Mouse (Mus musculus) stomach, adult 2 months (tissue): Measurements from ENCODE around the gene Camsap2. TPM values are rescaled to one million over a fixed set of nuclear protein-coding genes. Genes with fewer than 3 reads are reported as not detected.

Source experiments
- polyA plus RNA-seq: library from polyadenylated mRNA; depleted of rRNA; stranded (reverse); fragments of >200 nt; gene quantifications from 2 replicates; pipeline ENCODE4 v1.2.3, GENCODE M21; 2012; rRNA removed

Gene Camsap2
- 3.8 and 5.4 TPM in 2 replicates for polyA plus RNA-seq

DNA sequence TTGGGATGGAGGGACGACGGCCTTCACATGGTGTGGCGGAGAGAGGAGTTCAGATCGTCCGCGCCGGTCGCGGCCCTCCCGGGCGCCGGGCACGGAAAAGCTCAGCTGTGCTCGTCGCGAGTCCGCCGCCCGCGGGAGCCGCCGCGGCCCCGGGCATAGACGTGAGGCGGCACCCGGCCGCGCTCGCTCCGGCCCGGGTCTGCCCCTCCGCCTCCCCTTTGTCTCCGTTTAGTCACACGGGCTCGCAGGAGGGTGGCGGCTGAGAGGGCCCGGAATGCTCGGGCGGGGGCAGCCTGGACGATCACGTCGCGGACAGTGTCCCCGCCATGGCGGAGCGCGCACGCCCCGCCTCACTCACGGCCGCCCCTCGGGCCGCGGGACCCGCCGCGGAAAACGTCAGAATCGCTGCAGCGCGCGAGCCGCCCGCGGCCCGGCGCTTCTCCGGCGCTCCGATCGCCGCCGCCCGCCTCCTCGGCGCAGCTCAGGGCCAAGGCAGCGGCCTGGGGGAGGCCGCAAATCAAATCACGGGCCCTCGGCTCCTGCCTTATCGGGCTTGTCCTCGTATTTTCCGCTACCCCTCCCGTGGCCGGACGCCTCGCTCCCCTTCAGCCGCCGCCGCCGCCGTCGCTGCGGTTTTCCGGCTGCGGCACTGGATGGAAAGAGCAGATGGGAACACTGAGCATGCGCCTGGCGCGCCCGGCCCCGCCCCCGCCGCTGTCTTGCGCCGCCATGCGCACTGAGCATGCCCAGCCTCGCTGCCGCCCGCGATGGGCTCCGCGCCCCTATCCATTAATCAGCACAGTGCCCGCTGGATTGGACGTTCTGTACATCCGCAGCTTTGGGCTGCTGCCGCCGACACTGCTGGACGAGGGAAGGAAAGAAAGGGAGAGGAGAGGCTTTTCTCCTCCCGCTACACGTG, at the start of gene Camsap2:
Camsap2 (minus strand) TSS at position 651 of the 919 bp plus-strand sequence.

DNA sequence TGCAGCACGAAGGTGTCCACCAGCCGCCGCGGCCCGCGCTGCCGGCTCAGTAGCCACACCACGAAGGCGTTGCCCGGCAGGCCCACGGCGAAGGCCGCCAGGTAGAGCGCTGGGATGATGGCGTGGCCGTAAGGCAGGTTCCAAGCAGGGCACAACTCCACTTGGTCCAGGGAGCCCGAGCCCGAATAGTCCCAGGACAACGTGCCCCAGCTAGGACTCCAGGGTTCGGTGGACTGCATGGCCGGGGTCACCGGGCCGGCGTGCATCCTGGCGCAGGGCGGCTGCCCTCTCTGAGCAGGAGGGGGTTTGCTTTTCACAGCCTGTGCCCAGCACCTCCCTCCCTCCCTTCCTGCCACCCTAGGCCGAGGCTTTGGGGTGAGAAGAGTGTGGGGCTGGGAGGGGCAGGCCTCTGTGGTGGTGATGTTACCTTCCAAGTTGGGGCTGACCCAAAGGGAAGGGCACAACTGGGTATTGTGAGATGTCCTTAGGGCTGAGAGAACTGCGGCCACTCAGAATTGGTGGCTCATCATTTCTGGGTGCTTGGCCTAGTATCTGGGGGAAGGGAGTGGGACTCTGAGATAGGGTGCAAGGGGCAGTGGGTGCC, 85.2 kb downstream of the Camsap2 start, which contains the start of gene Gpr25:
Gpr25 (minus strand) TSS at position 239 of the 604 bp plus-strand sequence.

DNA sequence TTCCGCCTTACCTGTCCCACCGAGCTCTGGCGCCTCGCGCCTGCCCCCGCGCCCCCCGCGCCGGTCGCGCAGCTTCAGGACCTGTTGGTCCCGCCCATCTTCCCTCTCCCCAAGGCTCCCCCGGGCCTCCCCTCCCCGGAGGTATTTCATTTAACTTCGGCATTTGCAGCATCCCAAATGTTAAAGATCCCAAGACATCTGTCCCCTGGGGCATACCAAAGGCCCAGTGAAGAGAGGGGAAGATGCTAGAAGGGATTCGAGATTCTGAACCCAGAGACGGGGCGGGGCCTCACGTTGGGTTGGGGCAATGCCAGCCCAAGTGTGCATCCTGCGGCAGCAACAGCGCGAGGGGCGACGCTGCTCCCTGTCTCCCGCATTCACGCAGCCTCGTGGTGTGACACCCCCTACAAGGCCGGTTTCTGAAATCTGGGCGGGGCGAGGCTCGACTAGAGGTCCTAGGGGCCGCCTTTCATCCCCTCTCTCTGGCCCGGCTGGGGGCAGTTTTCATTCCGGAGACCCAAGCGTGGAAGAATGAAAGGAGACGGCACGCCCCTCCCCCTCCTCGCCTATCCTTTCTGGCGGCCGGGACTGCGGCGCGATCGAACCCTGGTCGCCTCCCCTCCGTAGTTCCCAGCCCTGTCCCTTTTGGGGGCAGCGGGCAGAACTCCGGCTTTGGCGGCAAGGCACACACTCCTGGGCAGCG, 111.9 kb downstream of the Camsap2 start, which contains the start of gene Inava:
Inava (minus strand) TSS at position 373 of the 703 bp plus-strand sequence.

Other genes starting within 250 kb of the Camsap2 start
- 2.4 and 2.6 TPM in 2 replicates for gene Kif21b, start 214.7 kb downstream of the Camsap2 start, polyA plus RNA-seq
- 1.6 and 2.6 TPM in 2 replicates for gene Mroh3, start 133.3 kb downstream of the Camsap2 start, polyA plus RNA-seq
- gene Inava, start 111.8 kb downstream of the Camsap2 start, polyA plus RNA-seq: 54.0 and 55.3 TPM in 2 replicates
- 0.13 and 0.75 TPM in 2 replicates for gene Gpr25, start 85.2 kb downstream of the Camsap2 start, polyA plus RNA-seq
- 0.40 and 0.57 TPM in 2 replicates for gene Ddx59, start 69.2 kb upstream of the Camsap2 start, polyA plus RNA-seq
- gene Kif14, start 120.2 kb upstream of the Camsap2 start, polyA plus RNA-seq: 0.25 and 0.28 TPM in 2 replicates